In the genomic region with DNA sequence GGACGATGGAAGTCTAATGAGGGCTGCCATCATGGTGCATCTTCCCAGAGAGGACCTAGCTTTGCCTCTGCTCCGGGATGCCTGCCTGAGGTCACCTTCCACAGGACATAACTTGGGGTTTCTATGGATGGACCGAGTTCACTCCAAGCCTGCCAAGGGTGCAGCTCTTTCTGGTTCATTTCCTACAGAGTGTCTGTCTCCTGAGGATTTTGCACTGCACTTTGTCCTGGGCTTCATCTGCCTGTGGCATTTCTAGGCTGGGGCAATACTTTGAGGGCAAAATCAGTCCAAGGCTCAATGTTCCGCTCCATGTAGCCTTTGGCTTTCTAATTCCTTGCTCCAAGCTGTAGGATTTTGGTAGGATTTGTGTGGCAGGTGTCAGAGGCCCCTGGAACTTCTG, we compare ENCODE assay signal across 28 mouse cellular contexts. TPM values are rescaled to one million over a fixed set of nuclear protein-coding genes. Genes with fewer than 3 reads are reported as not detected.
"Had no signal": no experiment of that assay in that cellular context is flagged by ENCODE, and none has a peak within 500 bp of the region (broad histone marks: within the 10 kb centered on the region; RNA-seq: fewer than 3 reads in every experiment).

No protein-coding gene starts in this region.

- H3K4me2 ChIP-seq: limb, embryonic 13.5 days; liver, embryonic 12.5 days; liver, embryonic 15.5 days; lung, embryonic 15.5 days; midbrain, embryonic 11.5 days had no signal

- DNase-seq: liver; lung, adult 18-20 months; lung, postnatal 10 days; lung, postnatal 36 days; midbrain, embryonic 14.5 days; right cerebral cortex, adult 18-20 months; right cerebral cortex, postnatal 14 days; right cerebral cortex, postnatal 4 days; thymus, adult 2 months; thymus, postnatal 14 days; thymus, postnatal 4 days had no signal

- ATAC-seq: intestine, postnatal 0 days; liver, embryonic 12.5 days had no signal

- H3K4me3 ChIP-seq: limb, embryonic 10.5 days; limb, embryonic 13.5 days; liver, embryonic 12.5 days; liver, embryonic 15.5 days; lung, embryonic 15.5 days; megakaryocyte, embryonic 14.5 days had no signal

- H3K9me3 ChIP-seq: limb, embryonic 10.5 days; limb, embryonic 13.5 days; liver, embryonic 12.5 days; liver, embryonic 15.5 days; lung, embryonic 15.5 days had no signal

- H3K27me3 ChIP-seq: limb, embryonic 13.5 days; liver, embryonic 12.5 days; liver, embryonic 15.5 days; lung, embryonic 15.5 days had no signal

- H3K9ac ChIP-seq: limb, embryonic 13.5 days; liver, embryonic 12.5 days; liver, embryonic 15.5 days; lung, embryonic 15.5 days had no signal

- H3K36me3 ChIP-seq: limb, embryonic 10.5 days; limb, embryonic 13.5 days; liver, embryonic 12.5 days; liver, embryonic 15.5 days; lung, embryonic 15.5 days had no signal

- H3K27ac ChIP-seq: limb, embryonic 10.5 days; limb, embryonic 13.5 days; liver, embryonic 12.5 days; liver, embryonic 15.5 days; lung, embryonic 15.5 days; stomach, postnatal 0 days had no signal

- H3K4me1 ChIP-seq: limb, embryonic 10.5 days; limb, embryonic 13.5 days; liver, embryonic 12.5 days; liver, embryonic 15.5 days; lung, embryonic 15.5 days had no signal

RNA-seq across cellular contexts. Expression of gene Wap, which starts 32.4 kb away (rescaled TPM):
- total RNA-seq: layer of hippocampus, postnatal 25 days; left cerebral cortex, adult 18-20 months; left cerebral cortex, postnatal 25 days; midbrain, postnatal 0 days had no signal
- polyA plus RNA-seq: intestine, embryonic 14.5 days; limb, embryonic 10.5 days; limb, embryonic 13.5 days; liver, embryonic 12.5 days; liver, embryonic 15.5 days; lung, embryonic 15.5 days; midbrain, embryonic 11.5 days; midbrain, embryonic 14.5 days; midbrain, postnatal 0 days; neural tube, embryonic 11.5 days; neural tube, embryonic 14.5 days; stomach, embryonic 14.5 days had no signal
